Mouse (Mus musculus) midbrain, embryonic 11.5 days (tissue): ENCODE results near the gene Ctnnbip1. TPM values are rescaled to one million over a fixed set of nuclear protein-coding genes. Genes with fewer than 3 reads are reported as not detected.
"Not testable (repeated sequence)": the region's sequence is repeated elsewhere in the genome, so short reads cannot be mapped to it uniquely, and the experiment has no call there.

Source experiments
- ATAC-seq: fragments of 200-750 bp; cut with Nextera tagmentation; 2 replicates; pipeline ENCODE4 v1.8.0; 2017; ENCODE audit warnings: moderate TSS enrichment, moderate library complexity; ENCODE audit not compliant: low FRiP score
- DNase-seq: peaks from one replicate; pipeline ENCODE4 v3.0.0; 2015; ENCODE audit warnings: low spot score; ENCODE audit errors: missing footprints
- H3K27ac ChIP-seq: fragments of 300-500 bp; sonication (generic); 2 replicates; pipeline ENCODE4 v1.5.1; 2014; ENCODE audit warnings: low read depth, low read length
- H3K27me3 ChIP-seq: fragments of 300-500 bp; sonication (generic); 2 replicates; pipeline ENCODE4 v1.6.1; 2014; ENCODE audit warnings: mild to moderate bottlenecking, low read length, moderate library complexity, mixed read lengths; ENCODE audit not compliant: control insufficient read depth, insufficient read depth
- H3K36me3 ChIP-seq: fragments of 300-500 bp; sonication (generic); 2 replicates; pipeline ENCODE4 v1.6.1; 2014; ENCODE audit warnings: mild to moderate bottlenecking, low read length, moderate library complexity, mixed read lengths; ENCODE audit not compliant: control insufficient read depth, insufficient read depth
- H3K4me1 ChIP-seq: fragments of 300-500 bp; sonication (generic); 2 replicates; pipeline ENCODE4 v1.6.1; 2014; ENCODE audit warnings: low read length; ENCODE audit not compliant: control insufficient read depth, insufficient read depth
- H3K4me2 ChIP-seq: fragments of 300-500 bp; sonication (generic); 2 replicates; pipeline ENCODE4 v1.6.1; 2014; ENCODE audit warnings: mild to moderate bottlenecking, moderate library complexity
- H3K4me3 ChIP-seq: fragments of 300-500 bp; sonication (generic); 2 replicates; pipeline ENCODE4 v1.5.1; 2014; ENCODE audit warnings: low read depth, low read length
- H3K9ac ChIP-seq: fragments of 300-500 bp; sonication (generic); 2 replicates; pipeline ENCODE4 v1.6.1; 2014; ENCODE audit warnings: low read length
- H3K9me3 ChIP-seq: fragments of 300-500 bp; sonication (generic); 2 replicates; pipeline ENCODE4 v1.6.1; 2016; ENCODE audit warnings: low read length; ENCODE audit not compliant: control insufficient read depth
- WGBS: fragments of 180-500 bp; shearing (Covaris S2); extraction: QIAGEN DNeasy Blood & Tissue Kit; methylation state at CpG from one replicate; pipeline ENCODE4 v1.1.7; 2014; 5-methylcytosine and 5-hydroxymethylcytosine counted together
- microRNA-seq: library from miRNA; unstranded; fragments of <30 nt; microRNA quantifications from one replicate; pipeline ENCODE4, GENCODE M21; 2017
- polyA plus RNA-seq: library from polyadenylated mRNA; unstranded; fragments of >200 nt; fragmentation: Nextera tagmentation; extraction: Ambion mirVana; gene quantifications from 2 replicates; pipeline ENCODE4 v1.2.1, GENCODE M21; 2014

Gene Ctnnbip1
- polyA plus RNA-seq, 1 experiment from 2014 or later: 59.4 TPM

GRCm38 (mm10) chr4:149608309-149608638, 90.2 kb downstream of the Ctnnbip1 start:
- 90% methylated on average over 6 of the region's 6 CpGs for WGBS
- Histone ChIP-seq H3K36me3 (no peaks in the 10 kb centered on the region), H3K27me3 (no peaks in the 10 kb centered on the region), H3K4me1 (peaks cover 16% of the 10 kb centered on the region), H3K27ac (no peak overlapping the region), H3K9me3 (no peaks in the 10 kb centered on the region; the same call in 1 of the 2 replicates), H3K4me2 (no peak overlapping the region), H3K9ac (no peak overlapping the region), H3K4me3 (no peak overlapping the region)
- no peak for DNase-seq
- no peak for ATAC-seq

GRCm38 (mm10) chr4:149609256-149610025, 91.4 kb downstream of the Ctnnbip1 start:
- H3K9ac ChIP-seq: no peak overlapping the region
- H3K9me3 ChIP-seq: no peaks in the 10 kb centered on the region; the same call in 1 of the 2 replicates
- no peak for ATAC-seq
- peak; percentile 69 for DNase-seq
- peaks cover 16% of the 10 kb centered on the region for H3K4me1 ChIP-seq
- H3K27ac ChIP-seq: no peak overlapping the region
- H3K27me3 ChIP-seq: no peaks in the 10 kb centered on the region
- WGBS: 77% methylated on average over 8 of the region's 8 CpGs
- H3K36me3 ChIP-seq: no peaks in the 10 kb centered on the region
- H3K4me3 ChIP-seq: no peak overlapping the region
- H3K4me2 ChIP-seq: no peak overlapping the region

GRCm38 (mm10) chr4:149611376-149612044, 93.5 kb downstream of the Ctnnbip1 start:
- ATAC-seq: no peak
- no peak overlapping the region for H3K4me2 ChIP-seq
- peaks cover 14% of the 10 kb centered on the region for H3K4me1 ChIP-seq
- DNase-seq: peak; percentile 94
- WGBS: 53% methylated on average over 10 of the region's 10 CpGs
- H3K27me3 ChIP-seq: no peaks in the 10 kb centered on the region
- H3K27ac ChIP-seq: no peak overlapping the region
- no peak overlapping the region for H3K9ac ChIP-seq
- no peaks in the 10 kb centered on the region for H3K36me3 ChIP-seq
- H3K4me3 ChIP-seq: no peak overlapping the region
- H3K9me3 ChIP-seq: no peaks in the 10 kb centered on the region; the same call in 1 of the 2 replicates

- WGBS: 73% methylated on average over 6 of the region's 6 CpGs
Measured at GRCm38 (mm10) chr4:149613497-149613896, 95.5 kb downstream of the Ctnnbip1 start.

GRCm38 (mm10) chr4:149614869-149615268, 96.8 kb downstream of the Ctnnbip1 start:
- Histone ChIP-seq H3K4me2 (no peak overlapping the region), H3K27me3 (no peaks in the 10 kb centered on the region), H3K4me3 (no peak overlapping the region), H3K9ac (no peak overlapping the region), H3K36me3 (no peaks in the 10 kb centered on the region), H3K4me1 (no peaks in the 10 kb centered on the region), H3K9me3 (no peaks in the 10 kb centered on the region; the same call in 1 of the 2 replicates), H3K27ac (no peak overlapping the region)
- WGBS: 100% methylated on average over 3 of the region's 3 CpGs
- ATAC-seq (no peak), DNase-seq (no peak)

More at GRCm38 (mm10) chr4:149613497-149613896, 95.5 kb downstream of the Ctnnbip1 start:
- ATAC-seq: 0 out of 2 replicates have a peak, but pooled peaks have one; percentile 42
- H3K4me3 ChIP-seq, H3K36me3 ChIP-seq, H3K4me1 ChIP-seq, H3K9ac ChIP-seq, H3K4me2 ChIP-seq, H3K27me3 ChIP-seq, DNase-seq, H3K27ac ChIP-seq, H3K9me3 ChIP-seq: not testable (repeated sequence)

Small RNAs within 50 kb of the gene (microRNA-seq; reads per million reads assigned to microRNA genes)
- 0.57 reads per million for gene Mir5616

Other genes starting within 250 kb of the Ctnnbip1 start
- 94.6 and 95.0 TPM in 2 replicates for gene Kif1b, start 210.5 kb upstream of the Ctnnbip1 start, polyA plus RNA-seq
- 53.3 and 53.7 TPM in 2 replicates for gene Ube4b, start 91.5 kb upstream of the Ctnnbip1 start, polyA plus RNA-seq
- gene Rbp7, start 63.3 kb upstream of the Ctnnbip1 start, polyA plus RNA-seq: not detected in 2 replicates
- not detected in 2 replicates for gene Tmem274, start 40.9 kb upstream of the Ctnnbip1 start, polyA plus RNA-seq
- gene Nmnat1, start 33.0 kb upstream of the Ctnnbip1 start, polyA plus RNA-seq: 15.1 and 15.5 TPM in 2 replicates
- gene Lzic, start 33.0 kb upstream of the Ctnnbip1 start, polyA plus RNA-seq: 48.2 and 50.1 TPM in 2 replicates
- gene Clstn1, start 68.2 kb downstream of the Ctnnbip1 start, polyA plus RNA-seq: 34.3 and 41.8 TPM in 2 replicates
- 7.8 and 8.7 TPM in 2 replicates for gene Pik3cd, start 184.3 kb downstream of the Ctnnbip1 start, polyA plus RNA-seq
- gene Tmem201, start 219.8 kb downstream of the Ctnnbip1 start, polyA plus RNA-seq: 15.8 and 18.4 TPM in 2 replicates